Mouse (Mus musculus) G1E-ER4 (cell line): ENCODE results near the gene Zfp641. TPM values are rescaled to one million over a fixed set of nuclear protein-coding genes. Genes with fewer than 3 reads are reported as not detected.

Experiments used
- GATA1 ChIP-seq: IDR thresholded peaks from one replicate; pipeline ENCODE4 v1.8.0; 2012; ENCODE audit warnings: low read length, inconsistent platforms
- polyA plus RNA-seq: library from polyadenylated mRNA; stranded (reverse); fragments of >175 nt; gene quantifications from 2 replicates; pipeline ENCODE4 v1.2.3, GENCODE M21; 2012

Gene Zfp641
- polyA plus RNA-seq = not detected in 2 replicates

GRCm38 (mm10) chr15:98295628-98296551 is at the start of gene Zfp641:
Zfp641 (minus strand) TSS chr15:98296161.
- TF ChIP-seq GATA1 = no peak

GRCm38 (mm10) chr15:98340887-98341286 is 44.9 kb upstream of the Zfp641 start, which contains the start of gene Olfr284:
Olfr284 (minus strand) TSS chr15:98340987.
- TF ChIP-seq GATA1 = no peak

GRCm38 (mm10) chr15:98317177-98317724 is 21.3 kb upstream of the Zfp641 start, which contains the start of gene Olfr285:
Olfr285 (minus strand) TSS chr15:98317353.
- TF ChIP-seq GATA1 = no peak

- no peak for TF ChIP-seq GATA1
Measured at GRCm38 (mm10) chr15:98315703-98316102, 19.7 kb upstream of the Zfp641 start.

GRCm38 (mm10) chr15:98293651-98294050 is 2.3 kb downstream of the Zfp641 start:
- TF ChIP-seq GATA1 = no peak

- no peak for TF ChIP-seq GATA1
Measured at GRCm38 (mm10) chr15:98288566-98288965, 7.4 kb downstream of the Zfp641 start.

- TF ChIP-seq GATA1 = no peak
Measured at GRCm38 (mm10) chr15:98286418-98286817, 9.5 kb downstream of the Zfp641 start.

- TF ChIP-seq GATA1 = no peak
Measured at GRCm38 (mm10) chr15:98257776-98258175, 38.2 kb downstream of the Zfp641 start.

GRCm38 (mm10) chr15:98257193-98257592 is 38.8 kb downstream of the Zfp641 start, which contains the start of gene H1fnt:
H1fnt (minus strand) TSS chr15:98257293.
- no peak for TF ChIP-seq GATA1

GRCm38 (mm10) chr15:98256271-98256670 is 39.7 kb downstream of the Zfp641 start:
- no peak for TF ChIP-seq GATA1

Other genes starting within 250 kb of the Zfp641 start
- 23.9 and 28.6 TPM in 2 replicates for gene Pfkm, start 203.6 kb downstream of the Zfp641 start, polyA plus RNA-seq
- gene Senp1, start 202.4 kb downstream of the Zfp641 start, polyA plus RNA-seq = 17.4 and 18.2 TPM in 2 replicates
- gene Asb8, start 130.5 kb downstream of the Zfp641 start, polyA plus RNA-seq = 5.4 and 7.5 TPM in 2 replicates
- gene Ccdc184, start 129.0 kb downstream of the Zfp641 start, polyA plus RNA-seq = not detected in 2 replicates
- not detected in 2 replicates for gene Olfr288, start 100.6 kb downstream of the Zfp641 start, polyA plus RNA-seq
- gene Gm44579, start 75.2 kb downstream of the Zfp641 start, polyA plus RNA-seq = not detected in 2 replicates
- gene Olfr287, start 75.1 kb downstream of the Zfp641 start, polyA plus RNA-seq = not detected in 2 replicates
- gene Olfr286, start 61.7 kb downstream of the Zfp641 start, polyA plus RNA-seq = not detected in 2 replicates
- gene H1fnt, start 38.9 kb downstream of the Zfp641 start, polyA plus RNA-seq = not detected in 2 replicates
- gene Olfr285, start 21.2 kb upstream of the Zfp641 start, polyA plus RNA-seq = not detected in 2 replicates
- not detected in 2 replicates for gene Olfr284, start 44.8 kb upstream of the Zfp641 start, polyA plus RNA-seq
- not detected in 2 replicates for gene Olfr283, start 84.8 kb upstream of the Zfp641 start, polyA plus RNA-seq
- gene Olfr282, start 135.1 kb upstream of the Zfp641 start, polyA plus RNA-seq = not detected in 2 replicates
- not detected in 2 replicates for gene Olfr281, start 156.4 kb upstream of the Zfp641 start, polyA plus RNA-seq
- not detected in 2 replicates for gene OR5BS1P, start 173.7 kb upstream of the Zfp641 start, polyA plus RNA-seq
- not detected in 2 replicates for gene Lalba, start 186.6 kb upstream of the Zfp641 start, polyA plus RNA-seq
- gene Olfr279, start 196.2 kb upstream of the Zfp641 start, polyA plus RNA-seq = not detected in 2 replicates
- gene Kansl2, start 238.1 kb upstream of the Zfp641 start, polyA plus RNA-seq = 43.8 and 46.5 TPM in 2 replicates